Mouse (Mus musculus) liver, embryonic 16.5 days (tissue): ENCODE data around the gene Oxt. TPM values are rescaled to one million over a fixed set of nuclear protein-coding genes. Genes with fewer than 3 reads are reported as not detected.
A peak's percentile ranks its signal among the peaks of the same experiment; 100 is the strongest.
"Not testable (repeated sequence)": the region's sequence is repeated elsewhere in the genome, so short reads cannot be mapped to it uniquely, and the experiment has no call there.

Source experiments
- ATAC-seq: fragments of 200-750 bp; cut with Nextera tagmentation; 2 replicates; pipeline ENCODE4 v1.8.0; 2017; ENCODE audit warnings: low read depth, mild to moderate bottlenecking, moderate number of reproducible peaks, moderate library complexity
- H3K27ac ChIP-seq: fragments of 300-500 bp; sonication (generic); 2 replicates; pipeline ENCODE4 v1.5.1; 2014; ENCODE audit warnings: mild to moderate bottlenecking, low read length
- H3K27me3 ChIP-seq: fragments of 300-500 bp; sonication (generic); 2 replicates; pipeline ENCODE4 v1.6.1; 2014; ENCODE audit warnings: low read depth, low read length, mixed read lengths; ENCODE audit not compliant: control insufficient read depth, insufficient read depth
- H3K36me3 ChIP-seq: fragments of 300-500 bp; sonication (generic); 2 replicates; pipeline ENCODE4 v1.6.1; 2014; ENCODE audit warnings: mild to moderate bottlenecking; ENCODE audit not compliant: control insufficient read depth, insufficient read depth
- H3K4me1 ChIP-seq: fragments of 300-500 bp; sonication (generic); 2 replicates; pipeline ENCODE4 v1.6.1; 2014; ENCODE audit warnings: low read depth, low read length, mixed read lengths; ENCODE audit not compliant: control insufficient read depth
- H3K4me2 ChIP-seq: fragments of 300-500 bp; sonication (generic); 2 replicates; pipeline ENCODE4 v1.6.1; 2014; ENCODE audit warnings: low read depth, low read length, mixed read lengths
- H3K4me3 ChIP-seq: fragments of 300-500 bp; sonication (generic); 2 replicates; pipeline ENCODE4 v1.5.1; 2014; ENCODE audit warnings: low read depth, mild to moderate bottlenecking, low read length
- H3K9ac ChIP-seq: fragments of 300-500 bp; sonication (generic); 2 replicates; pipeline ENCODE4 v1.6.1; 2014; ENCODE audit warnings: low read depth, low read length
- H3K9me3 ChIP-seq: fragments of 300-500 bp; sonication (generic); replicated peaks from 2 replicates; pipeline ENCODE4 v1.6.1; 2016; ENCODE audit warnings: low read length; ENCODE audit not compliant: control insufficient read depth
- WGBS: fragments of 180-500 bp; shearing (Covaris S2); extraction: QIAGEN DNeasy Blood & Tissue Kit; methylation state at CpG from one replicate; pipeline ENCODE4 v1.1.7; 2014; ENCODE audit not compliant: insufficient replicate concordance; 5-methylcytosine and 5-hydroxymethylcytosine counted together
- polyA plus RNA-seq: library from polyadenylated mRNA; unstranded; fragments of >200 nt; fragmentation: Nextera tagmentation; extraction: Ambion mirVana; gene quantifications from 2 replicates; pipeline ENCODE4 v1.2.1, GENCODE M21; 2015

Oxt gene
- polyA plus RNA-seq, 1 experiment from 2014 or later: not detected

GRCm38 (mm10) chr2:130569926-130570325 is 6.0 kb upstream of the Oxt start:
- Histone ChIP-seq H3K4me3 (no peak overlapping the region), H3K27me3 (peaks cover 3% of the 10 kb centered on the region; the same call in 1 of the 2 replicates), H3K4me1 (peaks cover 1% of the 10 kb centered on the region; the same call in 1 of the 2 replicates), H3K36me3 (0 out of 2 replicates have a peak, but pooled peaks cover 8% of the 10 kb centered on the region), H3K9me3 (no peaks in the 10 kb centered on the region), H3K4me2 (no peak overlapping the region), H3K27ac (no peak overlapping the region), H3K9ac (no peak overlapping the region)
- no peak for ATAC-seq

- Histone ChIP-seq H3K4me2 (no peak overlapping the region), H3K27me3 (peaks cover 53% of the 10 kb centered on the region), H3K4me1 (peaks cover 6% of the 10 kb centered on the region), H3K9ac (no peak overlapping the region), H3K27ac (no peak overlapping the region), H3K9me3 (no peaks in the 10 kb centered on the region), H3K36me3 (no peaks in the 10 kb centered on the region), H3K4me3 (no peak overlapping the region)
- ATAC-seq: no peak
- WGBS: 59% methylated on average over 5 of the region's 5 CpGs
These were observed 1.0 kb upstream of the Oxt start for GRCm38 (mm10) chr2:130574960-130575359.

- peaks cover 69% of the 10 kb centered on the region for H3K27me3 ChIP-seq
- not testable (repeated sequence) for H3K36me3 ChIP-seq, H3K4me1 ChIP-seq, H3K9ac ChIP-seq, H3K9me3 ChIP-seq, H3K27ac ChIP-seq, ATAC-seq
- H3K4me3 ChIP-seq: peak overlapping the region; percentile 23; the same call in 1 of the 2 replicates
- peak overlapping the region; percentile 42 for H3K4me2 ChIP-seq
- WGBS: 6% methylated on average over 27 of the region's 32 CpGs
These were observed 591 bp downstream of the Oxt start for GRCm38 (mm10) chr2:130576564-130576963.

- no peak for ATAC-seq
- Histone ChIP-seq H3K9ac (no peak overlapping the region), H3K4me1 (peaks cover 6% of the 10 kb centered on the region), H3K4me2 (peak overlapping the region; percentile 42; the same call in 1 of the 2 replicates), H3K9me3 (no peaks in the 10 kb centered on the region), H3K36me3 (no peaks in the 10 kb centered on the region), H3K27me3 (peaks cover 73% of the 10 kb centered on the region), H3K4me3 (no peak overlapping the region), H3K27ac (no peak overlapping the region)
- WGBS: 5% methylated on average over 9 of the region's 9 CpGs
These were observed 1.0 kb downstream of the Oxt start for GRCm38 (mm10) chr2:130577021-130577420.

- no peaks in the 10 kb centered on the region for H3K36me3 ChIP-seq
- no peak overlapping the region for H3K27ac ChIP-seq
- no peak overlapping the region for H3K9ac ChIP-seq
- H3K9me3 ChIP-seq: no peaks in the 10 kb centered on the region
- peak; percentile 79 for ATAC-seq
- H3K4me3 ChIP-seq: no peak overlapping the region
- H3K4me2 ChIP-seq: peak overlapping the region; percentile 42; the same call in 1 of the 2 replicates
- WGBS: 3% methylated on average over 12 of the region's 12 CpGs
- H3K27me3 ChIP-seq: peaks cover 78% of the 10 kb centered on the region
- peaks cover 6% of the 10 kb centered on the region for H3K4me1 ChIP-seq
These were observed 1.7 kb downstream of the Oxt start for GRCm38 (mm10) chr2:130577632-130578031.

- WGBS: 6% methylated on average over 11 of the region's 11 CpGs
- no peaks in the 10 kb centered on the region for H3K9me3 ChIP-seq
- no peak overlapping the region for H3K4me2 ChIP-seq
- no peak for ATAC-seq
- H3K27ac ChIP-seq: no peak overlapping the region
- H3K27me3 ChIP-seq: peaks cover 78% of the 10 kb centered on the region
- H3K4me1 ChIP-seq: peaks cover 6% of the 10 kb centered on the region
- H3K4me3 ChIP-seq: no peak overlapping the region
- H3K9ac ChIP-seq: no peak overlapping the region
- H3K36me3 ChIP-seq: no peaks in the 10 kb centered on the region
These were observed 2.2 kb downstream of the Oxt start for GRCm38 (mm10) chr2:130578148-130578547.

GRCm38 (mm10) chr2:130579791-130580190 is 3.8 kb downstream of the Oxt start:
- WGBS: 4% methylated on average over 8 of the region's 8 CpGs
- Histone ChIP-seq H3K4me1 (peaks cover 6% of the 10 kb centered on the region), H3K27me3 (peaks cover 75% of the 10 kb centered on the region), H3K4me2 (no peak overlapping the region), H3K4me3 (no peak overlapping the region), H3K27ac (no peak overlapping the region), H3K9me3 (no peaks in the 10 kb centered on the region), H3K9ac (no peak overlapping the region), H3K36me3 (no peaks in the 10 kb centered on the region)
- ATAC-seq: no peak

- H3K4me1 ChIP-seq: peaks cover 6% of the 10 kb centered on the region
- H3K27me3 ChIP-seq: peaks cover 63% of the 10 kb centered on the region
- H3K4me2 ChIP-seq: no peak overlapping the region
- H3K4me3 ChIP-seq: no peak overlapping the region
- H3K27ac ChIP-seq: no peak overlapping the region
- no peak for ATAC-seq
- H3K36me3 ChIP-seq: no peaks in the 10 kb centered on the region
- H3K9ac ChIP-seq: no peak overlapping the region
- no peaks in the 10 kb centered on the region for H3K9me3 ChIP-seq
- WGBS: 7% methylated on average over 16 of the region's 16 CpGs
These were observed 5.2 kb downstream of the Oxt start for GRCm38 (mm10) chr2:130581201-130581600.

- 33% methylated on average over 10 of the region's 10 CpGs for WGBS
- ATAC-seq: no peak
- Histone ChIP-seq H3K4me2 (no peak within 1 kb of the TSS), H3K9ac (no peak within 1 kb of the TSS), H3K4me1 (peaks cover 3% of the 10 kb centered on the region), H3K9me3 (no peaks in the 10 kb centered on the region), H3K27me3 (peaks cover 50% of the 10 kb centered on the region), H3K27ac (no peak within 1 kb of the TSS), H3K36me3 (no peaks in the 10 kb centered on the region), H3K4me3 (no peak within 1 kb of the TSS)
These were observed 6.6 kb downstream of the Oxt start, which contains the start of gene Avp for GRCm38 (mm10) chr2:130582552-130582951. Avp (minus strand) TSS chr2:130582554.
